Mouse (Mus musculus) thymus, adult 2 months (tissue): Measurements from ENCODE around the gene Wdr89. TPM values are rescaled to one million over a fixed set of nuclear protein-coding genes. Genes with fewer than 3 reads are reported as not detected.

Source experiments
- DNase-seq: peaks from one replicate; pipeline ENCODE4 v3.0.0; 2021
- H3K27ac ChIP-seq: fragments of 200-500 bp; 2 replicates; pipeline ENCODE4 v1.5.1; 2012; ENCODE audit warnings: low read length, control low read depth; ENCODE audit not compliant: control insufficient read depth, insufficient read depth
- H3K27me3 ChIP-seq: fragments of 200-500 bp; 2 replicates; pipeline ENCODE4 v1.6.1; 2012; ENCODE audit warnings: mild to moderate bottlenecking, low read length, moderate library complexity, mixed read lengths; ENCODE audit not compliant: control insufficient read depth, insufficient read depth
- H3K36me3 ChIP-seq: fragments of 200-500 bp; 2 replicates; pipeline ENCODE4 v1.6.1; 2012; ENCODE audit warnings: mild to moderate bottlenecking, low read length, moderate library complexity; ENCODE audit not compliant: control insufficient read depth, insufficient read depth
- H3K4me1 ChIP-seq: fragments of 200-500 bp; replicated peaks from 2 replicates; pipeline ENCODE4 v1.6.1; 2012; ENCODE audit warnings: low read length; ENCODE audit not compliant: control insufficient read depth, insufficient read depth
- H3K4me3 ChIP-seq: fragments of 200-500 bp; 2 replicates; pipeline ENCODE4 v1.5.1; 2012; ENCODE audit warnings: mild to moderate bottlenecking, low read length, control low read depth, moderate library complexity; ENCODE audit not compliant: control insufficient read depth, insufficient read depth
- CTCF ChIP-seq: fragments of 200-500 bp; IDR thresholded peaks from 2 replicates; pipeline ENCODE4 v1.5.1; 2012; ENCODE audit warnings: mild to moderate bottlenecking, control low read depth, low read length, moderate library complexity, borderline replicate concordance; ENCODE audit not compliant: control insufficient read depth, poor library complexity, insufficient read depth; ENCODE audit errors: extremely low read depth
- POLR2A ChIP-seq: fragments of 200-500 bp; IDR thresholded peaks from 2 replicates; pipeline ENCODE4 v1.6.1; 2012; ENCODE audit warnings: mild to moderate bottlenecking, low read length, control low read depth, moderate library complexity; ENCODE audit not compliant: control insufficient read depth, poor library complexity, insufficient read depth; ENCODE audit errors: extremely low read depth
- WGBS: fragments of 180-500 bp; shearing (Covaris S2); methylation state at CpG from one replicate; pipeline ENCODE4 v1.1.7; 2018; 5-methylcytosine and 5-hydroxymethylcytosine counted together
- polyA plus RNA-seq: library from polyadenylated mRNA; depleted of rRNA; stranded (reverse); fragments of >200 nt; gene quantifications from 2 replicates; pipeline ENCODE4 v1.2.3, GENCODE M21; 2012

The Wdr89 gene
- polyA plus RNA-seq, 1 experiment, result 3.2 TPM

DNA sequence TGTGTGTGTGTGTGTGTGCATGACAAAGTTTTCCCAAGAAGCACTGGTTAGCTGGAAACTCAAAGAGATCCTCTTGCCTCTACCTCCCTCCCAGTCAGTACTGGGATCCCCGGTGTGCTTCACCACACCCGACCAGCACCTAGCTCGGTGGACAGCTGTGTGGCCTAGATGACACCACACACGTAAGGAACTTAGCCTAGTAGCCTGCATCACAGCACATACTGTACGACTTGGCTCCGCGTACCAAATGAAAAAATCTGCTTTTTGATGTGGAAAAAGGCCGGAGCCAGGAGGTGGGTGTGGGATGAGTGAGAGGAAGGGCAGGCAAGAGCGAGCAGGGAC, 450 bp downstream of the Wdr89 start:
- no peak for DNase-seq
- no peaks in the 10 kb centered on the region for H3K36me3 ChIP-seq
- peaks cover 6% of the 10 kb centered on the region for H3K4me1 ChIP-seq
- TF ChIP-seq POLR2A, result no peak
- no peak for TF ChIP-seq CTCF
- WGBS, result under 1% methylated on average over 9 of the region's 9 CpGs
- no peak overlapping the region; the same call in 1 of the 2 replicates for H3K27ac ChIP-seq
- H3K27me3 ChIP-seq, result no peaks in the 10 kb centered on the region
- peak overlapping the region; percentile 67 for H3K4me3 ChIP-seq

DNA sequence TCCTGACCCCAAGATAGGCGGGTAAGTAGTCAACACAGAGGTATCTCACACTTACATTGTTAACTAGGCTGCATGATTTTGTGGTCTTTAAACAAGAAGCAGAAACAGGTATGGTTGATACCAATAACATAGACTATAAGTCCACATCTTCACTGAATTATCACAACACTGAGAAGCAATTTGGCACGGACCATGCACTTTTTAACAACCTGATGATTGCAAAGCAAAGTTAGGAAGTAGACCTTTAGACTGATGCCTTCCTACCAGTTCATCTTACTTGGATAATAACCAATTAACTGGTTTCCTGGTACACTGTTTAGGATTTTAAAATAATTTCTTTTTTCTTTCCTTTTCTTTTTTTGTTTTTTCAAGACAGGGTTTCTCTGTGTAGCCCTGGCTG, 1.1 kb downstream of the Wdr89 start:
- DNase-seq, result no peak
- no peaks in the 10 kb centered on the region for H3K27me3 ChIP-seq
- WGBS, result 91% methylated on average over 2 of the region's 2 CpGs
- no peak overlapping the region for H3K4me3 ChIP-seq
- peaks cover 6% of the 10 kb centered on the region for H3K4me1 ChIP-seq
- H3K36me3 ChIP-seq, result no peaks in the 10 kb centered on the region
- H3K27ac ChIP-seq, result no peak overlapping the region
- no peak for TF ChIP-seq CTCF
- TF ChIP-seq POLR2A, result no peak

DNA sequence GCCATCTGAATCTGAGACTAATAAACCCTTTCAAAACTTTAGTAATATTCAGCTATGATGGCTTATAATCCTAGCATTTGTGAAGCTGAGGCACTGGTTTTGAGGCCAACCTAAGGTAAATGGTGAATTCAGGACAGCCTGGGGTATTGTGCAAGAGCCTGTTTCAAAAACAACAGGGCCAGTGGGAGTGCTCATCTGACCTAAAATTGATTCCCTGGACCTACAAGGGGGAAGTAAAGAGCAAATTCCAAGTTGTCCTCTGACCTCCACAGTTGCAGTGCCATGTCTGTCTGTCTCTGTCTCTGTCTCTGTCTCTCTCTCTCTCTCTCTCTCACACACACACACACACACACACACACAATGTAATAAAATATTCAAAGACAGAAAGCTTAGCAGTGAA, 2.4 kb downstream of the Wdr89 start:
- Histone ChIP-seq H3K4me3 (no peak overlapping the region), H3K4me1 (peaks cover 6% of the 10 kb centered on the region), H3K36me3 (no peaks in the 10 kb centered on the region), H3K27ac (no peak overlapping the region), H3K27me3 (no peaks in the 10 kb centered on the region)
- DNase-seq, result no peak
- TF ChIP-seq POLR2A (no peak), CTCF (no peak)

DNA sequence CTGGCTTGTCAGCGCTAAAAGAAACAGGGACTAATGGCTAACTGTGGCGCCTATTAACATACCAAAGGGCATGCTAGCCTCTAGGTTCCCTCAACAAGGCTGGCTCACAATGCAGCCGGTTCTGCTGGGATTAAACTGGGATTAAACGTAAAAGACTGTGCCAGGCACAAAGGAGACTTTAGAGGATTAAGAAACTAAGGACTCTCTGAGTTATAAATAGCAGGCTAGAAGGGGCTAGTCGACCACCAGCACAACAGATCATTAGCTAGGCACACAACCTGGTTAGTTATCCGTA, 4.9 kb downstream of the Wdr89 start:
- 91% methylated on average over 6 of the region's 6 CpGs for WGBS
- TF ChIP-seq CTCF (no peak), POLR2A (no peak)
- H3K27me3 ChIP-seq, result no peaks in the 10 kb centered on the region
- no peaks in the 10 kb centered on the region for H3K36me3 ChIP-seq
- H3K27ac ChIP-seq, result no peak overlapping the region
- H3K4me1 ChIP-seq, result peaks cover 2% of the 10 kb centered on the region
- no peak overlapping the region for H3K4me3 ChIP-seq
- DNase-seq, result no peak

DNA sequence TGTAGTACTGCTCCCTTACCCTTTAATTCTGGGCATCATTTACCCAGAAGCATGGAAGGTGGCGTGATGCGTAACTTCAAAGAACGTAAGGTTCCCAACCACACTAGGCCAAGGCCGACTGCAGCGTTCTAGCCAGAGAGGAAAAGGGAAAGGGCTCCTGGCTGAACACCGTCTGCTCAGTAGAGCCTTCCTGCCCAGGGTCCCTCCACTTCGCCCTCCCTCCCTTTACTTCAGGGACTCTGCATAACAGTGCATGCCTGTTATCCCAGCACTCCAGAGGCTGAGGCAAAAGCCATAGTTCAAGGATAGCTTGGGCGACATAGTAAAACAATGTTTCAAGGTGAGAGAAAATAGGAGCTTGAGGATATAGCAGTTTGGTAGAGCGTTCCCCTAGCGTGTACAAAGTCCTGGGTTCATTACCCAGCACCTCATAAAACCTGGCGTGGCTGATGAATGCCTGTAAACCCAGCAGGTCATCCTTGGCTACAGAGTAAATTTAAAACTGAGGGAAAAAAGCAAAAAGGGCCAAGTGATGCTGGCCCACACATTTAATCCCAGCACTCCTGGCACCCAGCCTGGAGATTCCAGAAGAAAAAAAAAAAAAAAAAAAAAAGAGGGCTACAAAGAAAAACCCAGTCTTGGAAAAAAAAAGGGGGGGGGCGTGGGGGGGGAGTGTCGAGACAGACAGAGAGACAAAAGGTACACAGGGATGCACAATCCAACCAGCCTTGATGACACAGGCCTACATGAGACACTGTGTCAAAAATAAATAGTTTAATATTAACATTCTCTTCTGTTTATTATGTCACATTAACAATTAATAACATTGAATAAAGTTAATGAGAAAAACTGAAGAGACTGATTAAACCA, 5.5 kb downstream of the Wdr89 start:
- WGBS, result 94% methylated on average over 13 of the region's 13 CpGs
- peaks cover 2% of the 10 kb centered on the region for H3K4me1 ChIP-seq
- no peaks in the 10 kb centered on the region for H3K36me3 ChIP-seq
- DNase-seq, result no peak
- no peak overlapping the region for H3K27ac ChIP-seq
- no peak overlapping the region for H3K4me3 ChIP-seq
- H3K27me3 ChIP-seq, result no peaks in the 10 kb centered on the region
- TF ChIP-seq CTCF, result no peak
- TF ChIP-seq POLR2A, result no peak

DNA sequence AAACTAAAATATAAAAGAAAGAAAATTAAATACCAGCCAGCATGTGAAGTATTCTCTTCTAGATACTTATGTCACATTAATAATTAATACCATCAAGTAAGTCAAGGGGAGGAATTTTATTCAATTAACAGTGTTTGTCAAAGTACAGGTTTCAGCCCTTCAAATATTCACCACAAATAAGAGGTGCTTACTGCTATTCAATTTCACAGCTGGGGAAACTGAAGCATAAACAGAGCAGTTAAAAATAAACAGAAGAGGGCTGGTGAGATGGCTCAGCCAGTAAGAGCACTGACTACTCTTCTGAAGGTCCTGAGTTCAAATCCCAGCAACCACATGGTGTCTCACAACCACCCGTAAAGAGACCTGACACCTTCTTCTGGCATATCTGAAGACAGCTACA, 7.0 kb downstream of the Wdr89 start:
- no peak for DNase-seq
- WGBS, result 92% methylated on average over 1 of the region's 1 CpGs
- H3K27me3 ChIP-seq, result no peaks in the 10 kb centered on the region
- no peak overlapping the region for H3K4me3 ChIP-seq
- no peak overlapping the region for H3K27ac ChIP-seq
- H3K36me3 ChIP-seq, result no peaks in the 10 kb centered on the region
- no peak for TF ChIP-seq CTCF
- TF ChIP-seq POLR2A, result no peak
- peaks cover 4% of the 10 kb centered on the region for H3K4me1 ChIP-seq

DNA sequence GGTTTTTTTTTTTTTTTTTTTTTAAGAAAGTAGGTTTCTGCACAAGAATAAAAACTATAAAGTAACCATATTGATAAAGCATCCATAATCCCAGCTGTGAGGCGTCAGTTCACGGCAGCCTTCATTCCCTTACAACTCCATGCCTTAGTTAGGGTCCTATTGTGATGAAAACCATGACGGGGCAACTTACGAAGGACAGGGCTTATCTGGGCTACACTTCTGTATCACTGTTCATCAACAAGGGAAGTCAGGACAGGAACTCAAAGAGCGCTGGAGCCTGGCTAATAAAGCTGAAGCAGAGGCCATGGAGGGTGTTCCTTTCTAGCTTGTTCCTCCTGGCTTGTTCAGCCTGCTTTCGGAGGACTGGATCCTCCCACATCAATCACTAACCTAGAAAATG, 10.9 kb downstream of the Wdr89 start:
- H3K4me3 ChIP-seq, result no peak overlapping the region
- TF ChIP-seq CTCF, result no peak
- TF ChIP-seq POLR2A, result no peak
- DNase-seq, result no peak

DNA sequence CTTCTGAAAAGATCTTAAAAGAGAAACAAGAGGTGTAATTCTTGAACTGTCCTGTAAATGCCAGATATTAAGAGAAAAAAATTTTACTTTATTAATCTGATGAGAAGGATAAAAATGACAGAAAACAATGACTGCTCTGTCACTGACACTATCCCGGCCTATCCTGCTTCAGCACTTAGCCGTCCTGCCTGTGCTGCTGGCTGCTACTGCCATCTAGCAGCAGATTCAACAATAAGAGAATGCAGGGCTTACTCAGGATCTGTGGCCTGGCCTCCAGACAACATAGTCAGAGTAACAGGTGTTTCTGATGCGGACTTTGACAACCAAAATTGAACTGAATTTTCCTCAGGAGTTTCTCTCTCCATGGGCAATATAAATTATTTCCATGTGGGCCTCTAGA, 12.8 kb downstream of the Wdr89 start:
- peaks cover 4% of the 10 kb centered on the region for H3K4me1 ChIP-seq
- no peak overlapping the region for H3K4me3 ChIP-seq
- no peaks in the 10 kb centered on the region for H3K27me3 ChIP-seq
- 68% methylated on average over 3 of the region's 3 CpGs for WGBS
- DNase-seq, result peak; percentile 12
- no peak overlapping the region for H3K27ac ChIP-seq
- no peak for TF ChIP-seq CTCF
- no peak for TF ChIP-seq POLR2A
- H3K36me3 ChIP-seq, result no peaks in the 10 kb centered on the region

More for the DNA sequence above, 10.9 kb downstream of the Wdr89 start:
- Histone ChIP-seq H3K27me3 (no peaks in the 10 kb centered on the region), H3K27ac (no peak overlapping the region), H3K36me3 (no peaks in the 10 kb centered on the region), H3K4me1 (peaks cover 4% of the 10 kb centered on the region)
- WGBS, result 24% methylated on average over 6 of the region's 6 CpGs
